Mouse (Mus musculus): ENCODE results near the gene Cdc42ep1.
A peak's percentile ranks its signal among the peaks of the same experiment; 100 is the strongest.

The Cdc42ep1 gene

GRCm38 (mm10) chr15:78842371-78843163 is at the start of gene Cdc42ep1:
Cdc42ep1 (plus strand) TSS chr15:78842624.
- no peak for DNase-seq (ENCODE audit: low read depth)

- no peak for DNase-seq (ENCODE audit: low read depth)
Observed at GRCm38 (mm10) chr15:78796196-78797059, 46.0 kb upstream of the Cdc42ep1 start.

GRCm38 (mm10) chr15:78797060-78797329 is 45.4 kb upstream of the Cdc42ep1 start:
- no peak for DNase-seq (ENCODE audit: low read depth)

- no peak for DNase-seq (ENCODE audit: low read depth)
Observed at GRCm38 (mm10) chr15:78799029-78799428, 43.4 kb upstream of the Cdc42ep1 start.

GRCm38 (mm10) chr15:78801571-78801970 is 40.9 kb upstream of the Cdc42ep1 start:
- no peak for DNase-seq (ENCODE audit: low read depth)

GRCm38 (mm10) chr15:78801971-78802741 is 40.3 kb upstream of the Cdc42ep1 start:
- no peak for DNase-seq (ENCODE audit: low read depth)

GRCm38 (mm10) chr15:78802776-78803391 is 39.5 kb upstream of the Cdc42ep1 start, which contains the start of gene Card10:
Card10 (minus strand) TSS chr15:78803042.
- no peak for DNase-seq (ENCODE audit: low read depth)

GRCm38 (mm10) chr15:78803499-78803900 is 38.9 kb upstream of the Cdc42ep1 start:
- DNase-seq (ENCODE audit: low read depth): no peak

- no peak for DNase-seq (ENCODE audit: low read depth)
Observed at GRCm38 (mm10) chr15:78804326-78804725, 38.1 kb upstream of the Cdc42ep1 start.

GRCm38 (mm10) chr15:78805351-78805750 is 37.1 kb upstream of the Cdc42ep1 start:
- DNase-seq (ENCODE audit: low read depth): no peak

- DNase-seq (ENCODE audit: low read depth): no peak
Observed at GRCm38 (mm10) chr15:78806614-78807013, 35.8 kb upstream of the Cdc42ep1 start.

GRCm38 (mm10) chr15:78807141-78807540 is 35.3 kb upstream of the Cdc42ep1 start:
- DNase-seq (ENCODE audit: low read depth): no peak

GRCm38 (mm10) chr15:78808980-78809379 is 33.4 kb upstream of the Cdc42ep1 start:
- DNase-seq (ENCODE audit: low read depth): no peak

GRCm38 (mm10) chr15:78809739-78810138 is 32.7 kb upstream of the Cdc42ep1 start:
- no peak for DNase-seq (ENCODE audit: low read depth)

GRCm38 (mm10) chr15:78810146-78810545 is 32.3 kb upstream of the Cdc42ep1 start:
- DNase-seq (ENCODE audit: low read depth): no peak

- DNase-seq (ENCODE audit: low read depth): no peak
Observed at GRCm38 (mm10) chr15:78813603-78814002, 28.8 kb upstream of the Cdc42ep1 start.

- DNase-seq (ENCODE audit: low read depth): no peak
Observed at GRCm38 (mm10) chr15:78815314-78816073, 26.9 kb upstream of the Cdc42ep1 start.

- DNase-seq (ENCODE audit: low read depth): no peak
Observed at GRCm38 (mm10) chr15:78816074-78816391, 26.4 kb upstream of the Cdc42ep1 start.

GRCm38 (mm10) chr15:78826213-78827204 is 15.9 kb upstream of the Cdc42ep1 start:
- DNase-seq (ENCODE audit: low read depth): peak; percentile 53

- DNase-seq (ENCODE audit: low read depth): no peak
Observed at GRCm38 (mm10) chr15:78828315-78828714, 14.1 kb upstream of the Cdc42ep1 start.
